Mouse (Mus musculus) layer of hippocampus, postnatal 36 days (tissue): Measurements from ENCODE around the gene Tekt4. TPM values are rescaled to one million over a fixed set of nuclear protein-coding genes. Genes with fewer than 3 reads are reported as not detected.

Source experiments
- DNase-seq, 2 experiments: peaks; one replicate each; pipeline ENCODE4 v3.0.0; 2022
- total RNA-seq, 2 experiments: library from RNA; stranded (reverse); gene quantifications; 2 replicates each; pipeline ENCODE4 v1.2.3; 2021

Tekt4 gene
- total RNA-seq, 2 experiments from 2014 or later = 1.2 to 2.8 TPM

- DNase-seq = peak in 1 of 2 experiments; percentile 68
Measured at GRCm38 (mm10) chr17:25475946-25476744, 21.7 kb downstream of the Tekt4 start.

- no peak for DNase-seq
Measured at GRCm38 (mm10) chr17:25480152-25480551, 25.7 kb downstream of the Tekt4 start.

DNA sequence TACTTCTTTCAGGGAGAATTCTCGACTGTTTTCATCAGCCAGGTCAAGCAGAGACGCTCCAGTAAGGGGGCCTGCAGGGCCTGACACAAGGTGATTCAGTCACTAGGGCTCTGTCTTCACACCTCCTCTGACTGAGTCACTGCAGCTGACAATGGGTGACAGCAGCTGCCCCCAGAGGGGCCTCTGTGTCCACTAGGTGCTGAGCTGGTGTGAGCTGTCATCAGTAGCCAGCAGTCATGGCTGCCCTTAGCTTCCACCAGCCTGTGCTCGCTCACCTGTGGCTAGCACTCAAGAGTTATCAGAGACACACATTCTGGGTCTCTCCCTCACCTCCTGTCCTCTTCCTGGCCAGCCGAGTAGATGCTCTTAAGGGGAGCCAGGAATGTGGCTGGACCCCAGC is 26.4 kb downstream of the Tekt4 start:
- no peak for DNase-seq

DNA sequence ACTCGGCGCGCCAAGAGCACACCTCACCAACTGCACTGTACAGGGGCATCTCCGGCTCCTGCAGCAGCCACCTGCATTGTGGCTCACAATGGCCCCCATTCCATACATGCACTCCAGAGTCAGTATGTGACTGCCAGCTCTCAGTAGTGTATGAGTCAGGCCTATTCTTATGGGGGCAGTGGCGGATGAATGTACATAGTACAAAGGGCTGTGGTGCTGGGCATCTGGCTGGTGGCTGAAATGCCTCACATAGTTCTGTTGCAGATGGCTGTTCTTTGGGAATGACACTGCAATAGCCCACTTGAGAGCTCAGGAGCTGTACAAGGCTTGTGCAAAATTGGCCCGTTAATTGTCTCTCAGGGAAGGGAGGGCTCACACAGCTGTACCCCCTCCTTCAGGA is 27.7 kb downstream of the Tekt4 start:
- no peak for DNase-seq

- no peak for DNase-seq
Measured at GRCm38 (mm10) chr17:25497013-25497412, 42.6 kb downstream of the Tekt4 start, which contains the start of gene Sstr5. Sstr5 (minus strand) TSS chr17:25497288.

GRCm38 (mm10) chr17:25502599-25502998 is 48.2 kb downstream of the Tekt4 start:
- DNase-seq = no peak

DNA sequence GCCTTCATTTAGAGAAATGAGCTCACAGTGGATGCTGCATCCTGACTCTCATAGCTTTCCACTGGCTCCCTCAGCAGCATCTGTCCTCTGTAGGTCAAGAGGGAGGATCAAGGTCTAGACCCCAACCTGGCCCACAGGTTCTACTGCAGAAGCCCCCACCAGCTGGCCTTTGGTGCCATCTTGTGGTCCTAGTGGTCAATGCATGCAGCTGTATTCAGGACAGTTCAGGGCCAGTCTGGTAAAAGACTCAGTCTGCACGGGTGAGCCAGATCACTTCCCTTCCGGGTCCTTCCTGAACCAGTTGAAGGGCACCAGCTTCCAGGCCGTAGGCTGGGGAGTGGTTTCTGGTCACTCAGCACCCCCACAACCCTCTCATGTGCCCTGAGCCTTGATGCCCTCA is 53.4 kb downstream of the Tekt4 start:
- peak; percentile 68 to 80 for DNase-seq

- peak; percentile 81 to 83 for DNase-seq
Measured at GRCm38 (mm10) chr17:25508860-25509577, 54.6 kb downstream of the Tekt4 start.

GRCm38 (mm10) chr17:25510074-25510830 is 55.8 kb downstream of the Tekt4 start:
- no peak for DNase-seq

DNA sequence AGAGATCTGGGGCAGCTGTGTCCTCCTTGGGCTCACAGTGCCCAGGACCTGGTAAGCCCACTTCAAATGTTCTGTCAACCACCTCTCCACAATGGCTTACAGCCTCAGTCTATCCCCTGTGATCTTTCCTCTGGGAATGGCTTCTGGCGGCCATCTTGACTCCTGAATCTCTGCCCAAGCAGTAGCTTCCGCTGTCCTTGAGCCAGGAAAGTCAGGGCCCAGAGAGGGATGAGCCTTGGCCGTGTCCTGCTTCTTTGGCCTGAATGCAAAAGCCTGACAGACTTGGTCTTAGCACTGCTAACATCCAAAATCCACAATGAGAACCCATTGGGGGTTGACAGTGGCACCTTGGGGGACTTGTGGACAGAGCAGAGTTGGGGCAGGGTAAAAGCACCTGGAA is 57.5 kb downstream of the Tekt4 start:
- DNase-seq = no peak

DNA sequence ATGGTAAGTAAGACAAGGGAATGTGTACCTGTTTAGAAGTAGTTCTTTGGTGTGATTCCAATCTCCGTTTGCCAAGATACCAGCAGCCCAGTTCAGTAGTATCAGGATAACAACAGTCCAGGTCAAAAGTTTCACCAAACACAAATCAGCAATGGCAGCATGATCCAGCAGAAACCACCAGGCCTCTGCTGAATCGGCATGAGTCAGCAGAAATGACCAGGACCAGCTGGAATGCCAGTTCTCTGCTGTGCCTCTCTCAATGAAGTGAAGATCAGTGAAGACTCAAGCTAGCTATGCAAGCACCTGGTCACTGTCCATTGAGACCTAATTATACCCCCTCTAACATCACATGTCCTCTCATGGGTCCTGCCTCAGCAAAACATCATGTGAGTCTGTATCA is 59.6 kb downstream of the Tekt4 start:
- no peak for DNase-seq

DNA sequence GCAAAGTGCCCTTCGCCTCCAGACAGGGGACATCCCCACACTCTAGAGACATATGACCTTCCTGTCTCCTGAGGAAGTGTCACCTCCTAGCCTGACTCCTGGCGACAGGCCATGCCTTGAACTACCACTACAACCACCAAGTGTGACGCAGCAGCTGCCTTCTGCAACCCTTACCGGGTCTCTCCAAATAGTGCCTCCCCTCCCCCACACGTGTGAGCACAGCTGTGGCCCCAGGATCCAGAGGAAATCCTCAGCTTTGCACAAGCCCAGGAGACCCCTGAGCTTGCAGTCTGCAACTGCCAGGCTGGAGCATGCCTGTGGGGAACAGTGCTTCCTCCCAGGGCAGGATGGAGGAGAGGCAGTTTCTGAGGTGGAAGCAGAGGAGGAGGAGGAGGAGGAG is 61.9 kb downstream of the Tekt4 start:
- no peak for DNase-seq

GRCm38 (mm10) chr17:25518144-25518543 is 63.7 kb downstream of the Tekt4 start:
- DNase-seq = peak; percentile 66 to 74

DNA sequence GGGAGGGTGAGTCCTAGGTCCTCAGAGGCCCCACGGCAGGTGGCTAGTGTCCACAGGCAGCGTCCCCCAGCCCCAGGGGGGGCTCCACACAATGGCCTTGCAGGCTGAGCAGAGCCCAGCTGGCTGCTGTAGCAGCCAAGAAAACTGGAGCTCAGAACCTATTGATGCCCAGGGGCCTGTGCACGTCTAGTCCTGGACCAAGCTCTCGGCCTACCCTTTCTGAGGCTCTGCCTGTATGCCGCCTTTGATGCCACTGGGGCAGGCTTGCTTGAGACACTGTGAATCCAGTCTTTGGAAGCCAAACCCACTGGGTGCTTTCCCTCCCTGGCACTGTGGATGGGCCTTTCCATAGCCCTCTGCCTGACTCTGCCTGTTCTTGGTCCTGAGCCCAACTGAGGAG is 65.1 kb downstream of the Tekt4 start:
- peak; percentile 43 to 54 for DNase-seq

DNA sequence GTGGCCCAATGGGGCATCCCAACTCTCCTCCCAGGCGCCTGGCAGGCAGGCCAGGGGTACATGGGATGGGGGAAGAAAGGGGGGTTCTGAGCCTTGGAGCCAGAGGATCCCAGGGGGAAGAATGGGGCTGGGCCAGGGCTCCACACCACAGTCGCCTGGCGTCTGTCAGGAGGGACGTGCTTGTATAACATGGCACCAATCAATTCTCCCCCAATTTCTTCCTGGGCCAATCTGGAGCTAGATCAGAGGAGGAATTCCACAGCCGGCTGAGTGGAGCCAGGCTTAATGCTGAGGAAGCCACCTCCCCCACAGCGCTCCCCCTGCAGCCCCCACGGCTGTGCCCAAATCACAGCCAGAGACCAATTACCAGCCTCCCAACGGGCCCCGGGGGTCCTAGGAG is 66.1 kb downstream of the Tekt4 start:
- DNase-seq = peak in 1 of 2 experiments; percentile 7

- no peak for DNase-seq
Measured at GRCm38 (mm10) chr17:25522080-25522479, 67.7 kb downstream of the Tekt4 start.

Other genes starting within 250 kb of the Tekt4 start
- gene Gnptg, start 214.5 kb upstream of the Tekt4 start, total RNA-seq = 10 to 100 TPM; 67.3 to 72.2 TPM
- 10 to 100 TPM; 23.5 to 25.5 TPM for gene Tsr3, start 214.4 kb upstream of the Tekt4 start, total RNA-seq
- gene Baiap3, start 198.3 kb upstream of the Tekt4 start, total RNA-seq = 1 to 10 TPM; 6.2 to 7.7 TPM
- gene Ube2i, start 180.0 kb upstream of the Tekt4 start, total RNA-seq = 100 to 1,000 TPM; 234 to 241 TPM
- gene Prss34, start 156.2 kb upstream of the Tekt4 start, total RNA-seq = not detected
- gene Prss28, start 146.0 kb upstream of the Tekt4 start, total RNA-seq = not detected
- not detected for gene Prss29, start 136.0 kb upstream of the Tekt4 start, total RNA-seq
- under 1 TPM in 1 of 2 experiments, not detected in 1; 0.56 TPM for gene Tpsab1, start 109.1 kb upstream of the Tekt4 start, total RNA-seq
- under 1 TPM in 1 of 2 experiments, not detected in 1; 0.96 TPM for gene Tpsb2, start 88.3 kb upstream of the Tekt4 start, total RNA-seq
- gene Tpsg1, start 85.3 kb upstream of the Tekt4 start, total RNA-seq = not detected
- gene Cacna1h, start 20.8 kb upstream of the Tekt4 start, total RNA-seq = 100 to 1,000 TPM; 107 to 127 TPM
- gene Sstr5, start 42.7 kb downstream of the Tekt4 start, total RNA-seq = under 1 TPM in 1 of 2 experiments, not detected in 1; 0.23 TPM
- 10 to 100 TPM; 55.1 to 57.5 TPM for gene Sox8, start 116.1 kb downstream of the Tekt4 start, total RNA-seq
- gene Lmf1, start 124.5 kb downstream of the Tekt4 start, total RNA-seq = 10 to 100 TPM; 28.3 to 28.8 TPM